Mouse (Mus musculus) limb, embryonic 11.5 days (tissue): Measurements from ENCODE around the gene Ccsap. TPM values are rescaled to one million over a fixed set of nuclear protein-coding genes. Genes with fewer than 3 reads are reported as not detected.
A peak's percentile ranks its signal among the peaks of the same experiment; 100 is the strongest.

Experiments
- ATAC-seq: fragments of 200-750 bp; cut with Nextera tagmentation; 2 replicates; pipeline ENCODE4 v1.8.0; 2017; ENCODE audit warnings: low read depth; ENCODE audit not compliant: insufficient number of reproducible peaks, low FRiP score, low TSS enrichment
- DNase-seq: peaks from one replicate; pipeline ENCODE4 v3.0.0-alpha.2; 2015; ENCODE audit warnings: low spot score
- H3K27ac ChIP-seq: fragments of 300-500 bp; sonication (generic); replicated peaks from 2 replicates; pipeline ENCODE4 v1.5.1; 2014; ENCODE audit warnings: low read depth, mild to moderate bottlenecking, low read length
- H3K27me3 ChIP-seq: fragments of 300-500 bp; sonication (generic); 2 replicates; pipeline ENCODE4 v1.6.1; 2014; ENCODE audit warnings: mild to moderate bottlenecking, low read length, mixed read lengths; ENCODE audit not compliant: control insufficient read depth, insufficient read depth
- H3K36me3 ChIP-seq: fragments of 300-500 bp; sonication (generic); 2 replicates; pipeline ENCODE4 v1.6.1; 2014; ENCODE audit warnings: mild to moderate bottlenecking, low read length, moderate library complexity, mixed read lengths; ENCODE audit not compliant: control insufficient read depth, insufficient read depth
- H3K4me1 ChIP-seq: fragments of 300-500 bp; sonication (generic); 2 replicates; pipeline ENCODE4 v1.6.1; 2014; ENCODE audit warnings: low read length, mixed read lengths; ENCODE audit not compliant: control insufficient read depth, insufficient read depth
- H3K4me2 ChIP-seq: fragments of 300-500 bp; sonication (generic); 2 replicates; pipeline ENCODE4 v1.6.1; 2014; ENCODE audit warnings: low read depth, mild to moderate bottlenecking, moderate library complexity; ENCODE audit not compliant: severe bottlenecking
- H3K4me3 ChIP-seq: fragments of 300-500 bp; sonication (generic); 2 replicates; pipeline ENCODE4 v1.5.1; 2014; ENCODE audit warnings: low read depth, low read length
- H3K9ac ChIP-seq: fragments of 300-500 bp; sonication (generic); 2 replicates; pipeline ENCODE4 v1.6.1; 2014; ENCODE audit warnings: mild to moderate bottlenecking, low read length
- H3K9me3 ChIP-seq: fragments of 300-500 bp; sonication (generic); 2 replicates; pipeline ENCODE4 v1.6.1; 2016; ENCODE audit warnings: low read length; ENCODE audit not compliant: control insufficient read depth
- WGBS: fragments of 180-500 bp; shearing (Covaris S2); extraction: QIAGEN DNeasy Blood & Tissue Kit; methylation state at CpG from one replicate; pipeline ENCODE4 v1.1.7; 2014; 5-methylcytosine and 5-hydroxymethylcytosine counted together
- polyA plus RNA-seq: library from polyadenylated mRNA; unstranded; fragments of >200 nt; fragmentation: Nextera tagmentation; extraction: Ambion mirVana; gene quantifications from 2 replicates; pipeline ENCODE4 v1.2.1, GENCODE M21; 2014

Gene Ccsap
- polyA plus RNA-seq = 6.3 and 7.3 TPM in 2 replicates

DNA sequence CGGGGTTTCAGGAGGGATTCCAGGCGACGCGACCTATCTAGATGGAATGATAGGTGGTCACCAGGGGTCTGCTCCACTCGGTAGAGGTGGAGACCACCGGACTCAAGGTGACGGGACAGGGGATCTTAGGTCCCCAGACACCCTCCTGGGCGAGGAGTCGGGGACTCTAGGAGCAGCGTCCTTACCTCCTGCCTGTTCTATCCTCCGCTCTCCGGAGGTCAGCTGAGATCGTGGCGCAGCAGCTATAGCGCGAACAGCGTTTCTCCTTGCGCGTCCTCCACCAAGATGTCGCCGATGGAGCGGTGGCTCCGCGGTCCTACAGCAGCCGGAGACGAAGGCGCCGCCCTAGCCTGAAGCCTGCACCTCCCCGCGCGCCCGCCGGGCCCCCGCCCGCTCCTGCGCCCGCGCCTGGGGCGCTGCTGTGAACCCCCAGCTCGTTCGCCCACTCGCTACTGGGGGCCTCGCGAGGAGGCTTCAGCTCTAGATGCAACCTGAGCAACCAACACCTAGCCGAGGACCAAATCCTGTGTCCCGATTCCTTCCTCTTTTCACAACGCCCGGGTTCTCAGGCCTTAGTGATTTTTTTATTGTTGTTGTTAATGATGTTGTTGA is at the start of gene Ccsap:
Gene Ccsap, minus strand, starts transcription at position 562 of the 612 bp plus-strand sequence.
- H3K4me2 ChIP-seq = peak within 1 kb of the TSS; percentile 92
- H3K9ac ChIP-seq = peak within 1 kb of the TSS; percentile 68
- H3K36me3 ChIP-seq = no peaks in the 10 kb centered on the region
- peaks cover 5% of the 10 kb centered on the region for H3K4me1 ChIP-seq
- no peak within 1 kb of the TSS; the same call in 1 of the 2 replicates for H3K27ac ChIP-seq
- H3K9me3 ChIP-seq = no peaks in the 10 kb centered on the region
- no peak for DNase-seq
- under 1% methylated on average over 48 of the region's 48 CpGs for WGBS
- H3K4me3 ChIP-seq = peak within 1 kb of the TSS; percentile 97
- peak; percentile 62 for ATAC-seq
- H3K27me3 ChIP-seq = peaks cover 9% of the 10 kb centered on the region; the same call in 1 of the 2 replicates

DNA sequence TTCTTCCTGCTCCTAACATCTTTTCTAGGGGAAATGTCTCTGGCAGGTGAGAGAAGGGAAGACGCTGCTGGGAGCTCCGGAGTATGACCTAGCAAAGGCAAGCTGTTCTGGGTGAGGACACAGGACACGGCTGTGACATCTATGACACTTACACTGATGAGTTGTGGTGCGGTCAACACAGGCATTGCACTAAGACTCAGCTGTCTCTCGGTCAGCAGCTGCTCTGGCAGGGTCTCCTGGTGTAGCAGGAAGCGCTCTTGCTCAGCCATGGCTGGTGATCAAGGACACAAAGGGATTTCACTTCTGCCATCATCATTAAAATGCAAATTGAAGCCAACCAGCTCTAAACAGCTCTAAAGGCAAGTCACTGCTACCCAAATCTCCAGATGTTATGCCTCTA is 47.6 kb upstream of the Ccsap start:
- Histone ChIP-seq H3K9me3 (no peaks in the 10 kb centered on the region), H3K27me3 (no peaks in the 10 kb centered on the region), H3K9ac (no peak overlapping the region), H3K36me3 (peaks cover 17% of the 10 kb centered on the region; the same call in 1 of the 2 replicates), H3K4me2 (no peak overlapping the region), H3K4me1 (no peaks in the 10 kb centered on the region), H3K27ac (no peak overlapping the region), H3K4me3 (no peak overlapping the region)
- ATAC-seq (no peak), DNase-seq (no peak)
- WGBS = 94% methylated on average over 6 of the region's 6 CpGs

DNA sequence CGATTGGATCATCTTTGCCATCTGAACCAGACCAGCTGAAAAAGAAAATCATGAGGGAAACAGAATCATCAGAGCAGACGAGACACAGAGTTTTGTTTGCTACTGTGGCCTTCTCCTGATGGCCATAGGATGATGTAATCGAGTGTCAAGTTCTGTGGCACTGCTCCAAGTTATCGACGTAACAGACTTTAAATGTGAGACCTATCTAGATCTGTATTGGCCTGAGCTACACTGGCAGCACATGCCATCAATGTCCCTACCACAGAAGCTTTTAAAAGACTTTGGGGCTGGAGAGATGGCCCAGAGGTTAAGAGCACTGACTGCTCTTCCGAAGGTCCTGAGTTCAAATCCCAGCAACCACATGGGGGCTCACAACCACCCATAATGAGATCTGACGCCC is 42.6 kb upstream of the Ccsap start:
- 89% methylated on average over 7 of the region's 7 CpGs for WGBS

DNA sequence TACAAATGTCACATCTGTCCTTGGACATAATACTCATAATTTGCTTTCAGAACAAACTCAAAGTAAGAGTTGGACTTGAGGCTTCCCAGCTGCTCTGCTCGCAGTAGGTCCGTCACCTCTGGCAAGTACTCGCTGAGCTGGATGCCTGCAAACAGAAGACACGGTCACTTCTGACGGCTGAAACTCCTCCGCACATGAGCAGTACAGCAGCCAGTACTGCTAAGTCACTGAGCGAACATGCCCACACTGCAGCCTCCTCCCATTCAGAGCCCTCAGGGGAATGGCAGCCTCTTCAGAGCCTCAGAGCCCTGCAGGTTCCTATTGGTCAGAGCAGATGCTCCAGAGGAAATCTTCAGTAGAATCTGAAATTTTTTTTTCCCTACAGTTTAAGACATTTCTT is 39.4 kb upstream of the Ccsap start:
- Histone ChIP-seq H3K4me1 (no peaks in the 10 kb centered on the region), H3K9ac (no peak overlapping the region), H3K9me3 (no peaks in the 10 kb centered on the region), H3K27me3 (peaks cover 13% of the 10 kb centered on the region), H3K4me2 (no peak overlapping the region), H3K36me3 (peaks cover 7% of the 10 kb centered on the region; the same call in 1 of the 2 replicates), H3K27ac (no peak overlapping the region), H3K4me3 (no peak overlapping the region)
- DNase-seq (no peak), ATAC-seq (no peak)
- 88% methylated on average over 7 of the region's 7 CpGs for WGBS

More for the DNA sequence above, 42.6 kb upstream of the Ccsap start:
- Histone ChIP-seq H3K9ac (no peak overlapping the region), H3K4me3 (no peak overlapping the region), H3K9me3 (no peaks in the 10 kb centered on the region), H3K4me2 (no peak overlapping the region), H3K36me3 (peaks cover 14% of the 10 kb centered on the region; the same call in 1 of the 2 replicates), H3K27me3 (no peaks in the 10 kb centered on the region), H3K4me1 (no peaks in the 10 kb centered on the region), H3K27ac (no peak overlapping the region)
- ATAC-seq (no peak), DNase-seq (no peak)

DNA sequence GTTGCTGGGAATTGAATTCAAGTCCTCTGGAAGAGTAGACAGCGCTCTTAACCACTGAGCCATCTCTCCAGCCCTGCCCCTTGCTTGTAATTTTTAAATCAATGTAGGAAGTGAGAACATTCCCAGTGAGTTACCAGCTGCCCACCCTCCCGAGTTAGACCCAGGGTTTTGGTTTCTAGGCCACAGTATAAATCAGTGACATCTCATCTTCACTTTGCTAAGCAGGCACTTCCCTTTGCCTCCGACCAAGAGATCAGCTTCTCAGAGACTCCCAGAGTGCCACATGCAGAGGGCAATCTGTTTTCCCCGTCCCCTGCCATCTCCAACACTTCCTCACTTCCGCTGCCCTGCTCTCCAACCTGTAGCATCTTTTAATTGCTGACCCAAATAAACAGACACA is 38.6 kb upstream of the Ccsap start:
- Histone ChIP-seq H3K4me1 (no peaks in the 10 kb centered on the region), H3K4me2 (no peak overlapping the region), H3K36me3 (peaks cover 4% of the 10 kb centered on the region; the same call in 1 of the 2 replicates), H3K27ac (no peak overlapping the region), H3K27me3 (peaks cover 21% of the 10 kb centered on the region), H3K4me3 (no peak overlapping the region), H3K9ac (no peak overlapping the region), H3K9me3 (no peaks in the 10 kb centered on the region)
- DNase-seq (no peak), ATAC-seq (no peak)
- WGBS = 89% methylated on average over 5 of the region's 5 CpGs

DNA sequence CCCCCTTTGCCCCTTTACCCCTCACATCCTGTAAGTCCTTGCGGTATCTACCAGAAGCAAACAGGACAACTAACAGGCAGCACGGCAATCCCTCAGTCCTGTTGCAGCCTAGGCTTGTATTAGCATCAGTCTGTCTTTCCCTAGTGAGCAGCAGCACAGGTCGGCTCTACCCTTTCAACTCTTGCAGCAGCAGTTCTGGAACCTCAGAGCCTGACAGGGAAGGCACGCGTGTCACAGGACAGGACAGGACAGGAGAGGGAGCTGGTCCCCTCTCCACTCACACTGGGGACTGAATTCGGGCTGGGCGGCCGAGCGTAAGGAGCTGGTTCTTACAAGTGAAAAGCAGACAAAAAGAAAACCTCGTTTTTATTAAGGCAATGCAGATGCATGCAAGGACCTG is 36.8 kb upstream of the Ccsap start:
- peaks cover 4% of the 10 kb centered on the region; the same call in 1 of the 2 replicates for H3K4me1 ChIP-seq
- DNase-seq (no peak), ATAC-seq (no peak)
- peaks cover 39% of the 10 kb centered on the region for H3K27me3 ChIP-seq
- 60% methylated on average over 10 of the region's 10 CpGs for WGBS
- no peaks in the 10 kb centered on the region for H3K9me3 ChIP-seq
- H3K9ac ChIP-seq = no peak overlapping the region
- peaks cover 2% of the 10 kb centered on the region; the same call in 1 of the 2 replicates for H3K36me3 ChIP-seq
- no peak overlapping the region for H3K4me3 ChIP-seq
- no peak overlapping the region for H3K27ac ChIP-seq
- no peak overlapping the region for H3K4me2 ChIP-seq

DNA sequence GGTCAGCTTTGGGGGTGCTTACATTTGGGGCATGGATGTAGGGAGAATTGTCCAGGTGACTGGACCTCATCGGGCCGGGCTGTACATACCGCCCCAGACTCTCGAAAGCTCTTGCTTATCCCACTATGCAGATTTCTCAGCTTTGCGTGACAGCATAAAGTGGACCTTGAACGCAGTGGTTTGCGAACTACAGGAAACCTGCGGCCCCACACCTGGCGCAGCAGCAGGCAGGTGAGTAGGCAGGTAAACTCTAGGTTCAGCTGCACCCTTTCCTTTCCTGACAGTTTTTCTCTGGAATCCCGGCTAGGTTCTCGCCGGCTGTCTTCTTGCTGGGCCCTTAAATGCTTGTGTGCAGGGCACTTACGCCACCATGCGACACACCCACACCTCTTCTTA is 36.4 kb upstream of the Ccsap start:
- H3K4me3 ChIP-seq = no peak overlapping the region
- H3K27me3 ChIP-seq = peaks cover 43% of the 10 kb centered on the region
- H3K4me1 ChIP-seq = peaks cover 4% of the 10 kb centered on the region; the same call in 1 of the 2 replicates
- H3K4me2 ChIP-seq = no peak overlapping the region
- WGBS = 59% methylated on average over 14 of the region's 14 CpGs
- ATAC-seq (no peak), DNase-seq (no peak)
- no peaks in the 10 kb centered on the region for H3K9me3 ChIP-seq
- H3K36me3 ChIP-seq = peaks cover 2% of the 10 kb centered on the region; the same call in 1 of the 2 replicates
- H3K27ac ChIP-seq = no peak overlapping the region
- no peak overlapping the region for H3K9ac ChIP-seq

DNA sequence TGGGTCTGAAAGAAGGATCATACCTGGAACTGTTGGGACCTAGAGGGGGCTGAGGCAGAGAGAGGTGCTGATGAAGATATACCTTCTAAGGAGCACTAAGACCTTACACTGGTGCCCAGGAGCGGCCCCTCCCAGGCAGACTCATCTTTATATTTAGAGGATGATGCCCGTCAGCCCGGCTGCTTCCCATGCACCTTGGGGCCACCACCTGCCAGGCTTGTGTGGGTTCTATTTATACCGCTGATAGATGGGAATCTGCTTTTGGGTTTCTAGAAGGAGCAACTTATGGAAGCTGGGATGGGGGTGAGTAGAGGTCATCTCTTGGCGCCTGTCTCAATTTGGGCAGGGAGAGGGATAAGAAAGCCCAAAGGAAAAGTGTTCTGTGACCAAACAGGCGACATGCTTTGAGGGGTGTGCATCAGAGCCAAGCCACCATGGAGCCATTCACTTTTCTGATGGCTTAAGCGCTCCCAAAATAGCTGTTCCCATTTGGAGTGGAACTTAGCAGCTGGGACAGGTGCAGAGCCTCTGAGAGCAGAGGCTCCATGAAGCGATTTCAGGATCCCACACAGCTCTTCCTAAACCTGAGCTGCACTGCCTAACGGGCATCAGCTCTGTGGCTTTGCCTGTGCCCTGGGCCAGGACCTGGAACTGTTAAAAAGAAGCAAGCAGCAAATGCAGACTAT is 35.8 kb upstream of the Ccsap start:
- DNase-seq = no peak
- ATAC-seq = no peak
- no peak overlapping the region for H3K27ac ChIP-seq
- H3K4me3 ChIP-seq = no peak overlapping the region
- H3K36me3 ChIP-seq = peaks cover 2% of the 10 kb centered on the region; the same call in 1 of the 2 replicates
- 68% methylated on average over 9 of the region's 9 CpGs for WGBS
- peaks cover 4% of the 10 kb centered on the region; the same call in 1 of the 2 replicates for H3K4me1 ChIP-seq
- no peak overlapping the region for H3K4me2 ChIP-seq
- H3K9ac ChIP-seq = no peak overlapping the region
- H3K9me3 ChIP-seq = no peaks in the 10 kb centered on the region
- H3K27me3 ChIP-seq = peaks cover 48% of the 10 kb centered on the region
